Mouse (Mus musculus): Measurements from ENCODE around the gene Auts2.

DNA sequence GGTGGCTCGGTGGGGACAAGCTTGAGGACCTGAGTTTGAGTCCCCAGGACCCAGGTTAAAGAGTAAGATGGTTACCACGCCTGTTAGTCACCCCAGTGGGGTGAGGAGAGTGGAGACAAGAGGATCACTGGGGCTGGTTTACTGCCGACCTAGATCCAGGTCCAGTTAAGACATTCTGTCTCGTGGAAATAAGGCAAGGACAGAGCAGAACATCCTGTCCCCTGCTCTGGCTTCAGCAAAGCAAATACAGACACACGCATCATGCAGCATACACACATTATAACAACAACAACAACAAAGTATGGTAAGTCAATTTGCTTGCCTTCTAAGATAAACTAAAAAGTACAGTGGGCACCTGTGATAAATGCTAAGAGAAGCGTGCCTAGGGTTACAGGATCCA is 57.1 kb downstream of the Auts2 start:
- TF ChIP-seq POLR2A (IDR thresholded peaks at IDR 0.05; ENCODE audit: borderline replicate concordance, low read depth, low read length) (no peak), CTCF (IDR thresholded peaks at IDR 0.05; ENCODE audit: low read depth, low read length) (no peak)

Data from bone marrow macrophage, adult 2 months (primary cell).